Mouse (Mus musculus): ENCODE measurements around the gene Il17a. TPM values are rescaled to one million over a fixed set of nuclear protein-coding genes. Genes with fewer than 3 reads are reported as not detected.
A peak's percentile ranks its signal among the peaks of the same experiment; 100 is the strongest.

Gene Il17a
- polyA plus RNA-seq (2011; ENCODE audit: insufficient read length, low read depth, missing spikeins), result not detected in 2 replicates

DNA sequence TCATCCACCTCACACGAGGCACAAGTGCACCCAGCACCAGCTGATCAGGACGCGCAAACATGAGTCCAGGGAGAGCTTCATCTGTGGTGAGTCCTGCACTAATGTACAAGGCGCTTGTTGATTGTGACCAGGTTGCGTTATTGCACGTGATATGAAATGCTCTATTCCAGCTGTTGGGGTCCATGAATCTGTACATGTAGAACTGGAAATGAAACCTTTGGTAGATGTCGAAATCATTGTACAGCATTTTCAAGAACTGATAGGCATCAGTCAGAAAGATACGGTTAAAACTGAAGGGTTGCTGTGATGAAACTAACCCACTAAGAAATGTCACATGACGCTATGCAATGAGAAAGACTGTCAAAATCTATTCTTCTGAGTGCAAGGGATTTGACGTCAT lies at the start of gene Il17a:
Gene Il17a, plus strand, starts transcription at position 3 of the 400 bp plus-strand sequence.
- TF ChIP-seq CTCF (IDR thresholded peaks at IDR 0.05; ENCODE audit: borderline replicate concordance, insufficient read depth, low read length), result no peak
- no peak for TF ChIP-seq POLR2A (IDR thresholded peaks at IDR 0.05; ENCODE audit: low read depth, low read length)
- no peak within 1 kb of the TSS for H3K27ac ChIP-seq (ENCODE audit: insufficient read depth, low read length)
- H3K4me1 ChIP-seq (ENCODE audit: control insufficient read depth, insufficient read depth, low read length), result no peaks in the 10 kb centered on the region
- H3K4me3 ChIP-seq (ENCODE audit: insufficient read depth, low read length), result no peak within 1 kb of the TSS

DNA sequence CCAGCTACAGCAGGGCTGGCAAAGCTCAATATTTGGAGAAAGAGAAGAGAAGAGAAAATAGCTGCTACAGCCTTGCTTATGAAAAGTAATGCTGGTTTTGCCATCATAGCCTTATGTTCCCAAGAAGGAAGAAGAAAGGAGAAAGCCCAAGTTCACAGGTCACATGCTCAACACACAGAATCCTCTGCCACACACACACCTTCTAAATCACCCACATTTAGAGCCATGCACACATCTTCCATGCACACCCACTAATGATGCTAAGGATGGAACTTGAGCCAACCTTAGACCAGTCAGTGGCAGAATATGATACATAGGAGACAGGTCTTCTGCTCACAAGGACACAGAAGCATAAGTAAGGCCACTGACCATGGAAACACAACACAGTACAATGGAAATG lies 47.9 kb upstream of the Il17a start:
- no peak overlapping the region for H3K27ac ChIP-seq (ENCODE audit: insufficient read depth, low read length)
- TF ChIP-seq CTCF (IDR thresholded peaks at IDR 0.05; ENCODE audit: borderline replicate concordance, insufficient read depth, low read length) (no peak), POLR2A (IDR thresholded peaks at IDR 0.05; ENCODE audit: low read depth, low read length) (no peak)
- peaks cover 13% of the 10 kb centered on the region for H3K4me1 ChIP-seq (ENCODE audit: control insufficient read depth, insufficient read depth, low read length)
- no peak overlapping the region for H3K4me3 ChIP-seq (ENCODE audit: insufficient read depth, low read length)

DNA sequence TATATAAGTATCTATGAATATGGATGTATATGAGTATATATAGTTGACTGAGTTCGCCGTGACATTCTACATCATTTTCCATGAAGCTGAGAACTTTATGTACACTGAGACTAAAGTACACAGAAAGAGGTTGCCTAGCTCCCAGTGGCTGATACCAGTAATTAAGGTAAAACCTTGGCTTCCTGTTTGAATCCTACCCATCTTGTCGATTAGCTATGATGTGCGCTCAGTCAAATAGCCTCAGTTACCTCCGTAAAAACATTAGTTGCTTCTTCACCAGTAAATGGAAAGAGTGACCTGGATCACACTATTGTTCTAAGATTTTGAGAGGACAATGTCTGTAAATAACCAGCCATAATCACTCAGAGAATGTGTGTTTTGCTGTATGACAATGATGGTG lies 47.3 kb upstream of the Il17a start:
- peaks cover 13% of the 10 kb centered on the region for H3K4me1 ChIP-seq (ENCODE audit: control insufficient read depth, insufficient read depth, low read length)
- H3K4me3 ChIP-seq (ENCODE audit: insufficient read depth, low read length), result no peak overlapping the region
- no peak overlapping the region for H3K27ac ChIP-seq (ENCODE audit: insufficient read depth, low read length)
- TF ChIP-seq POLR2A (IDR thresholded peaks at IDR 0.05; ENCODE audit: low read depth, low read length) (no peak), CTCF (IDR thresholded peaks at IDR 0.05; ENCODE audit: borderline replicate concordance, insufficient read depth, low read length) (no peak)

DNA sequence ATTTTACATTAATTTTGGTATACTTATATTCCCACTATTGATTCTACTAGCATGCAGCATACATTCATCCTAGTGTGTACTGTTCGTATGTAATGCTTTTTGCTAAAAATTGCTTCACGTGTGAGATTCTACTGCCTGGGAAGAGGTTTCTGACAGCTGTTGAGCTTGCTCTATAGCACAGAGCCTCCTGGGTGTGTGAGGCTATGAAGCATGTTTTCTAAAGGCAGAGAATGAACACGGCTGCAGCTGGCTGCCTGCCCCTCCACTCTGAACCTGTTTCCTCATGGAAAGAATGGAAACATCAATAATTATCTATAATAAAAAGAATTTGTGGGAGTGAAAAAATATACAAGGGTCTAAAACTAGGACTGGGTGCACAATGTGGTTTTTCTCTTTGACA lies 46.9 kb upstream of the Il17a start:
- no peak for TF ChIP-seq CTCF (IDR thresholded peaks at IDR 0.05; ENCODE audit: borderline replicate concordance, insufficient read depth, low read length)
- no peak for TF ChIP-seq POLR2A (IDR thresholded peaks at IDR 0.05; ENCODE audit: low read depth, low read length)
- H3K27ac ChIP-seq (ENCODE audit: insufficient read depth, low read length), result no peak overlapping the region
- H3K4me3 ChIP-seq (ENCODE audit: insufficient read depth, low read length), result no peak overlapping the region
- peaks cover 9% of the 10 kb centered on the region for H3K4me1 ChIP-seq (ENCODE audit: control insufficient read depth, insufficient read depth, low read length)

DNA sequence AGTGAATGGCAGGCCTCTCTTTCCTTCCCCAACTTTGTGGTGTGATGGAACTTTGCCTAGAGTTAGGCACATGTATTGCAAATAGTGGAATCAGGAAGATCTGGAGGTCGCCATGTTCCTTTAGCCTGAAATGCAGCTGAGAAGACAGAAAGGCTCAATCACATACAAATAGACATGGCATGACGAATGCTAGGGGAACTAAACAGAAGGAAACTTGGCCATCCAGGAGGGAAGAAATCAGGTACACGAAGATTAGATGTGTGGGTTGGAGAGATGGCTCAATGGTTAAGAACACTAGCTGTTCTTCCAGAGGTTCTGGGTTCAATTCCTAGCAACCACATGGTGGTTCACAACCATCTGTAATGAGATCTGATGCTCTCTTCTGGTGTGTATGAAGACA lies 46.3 kb upstream of the Il17a start:
- peaks cover 5% of the 10 kb centered on the region; the same call in 1 of the 2 replicates for H3K4me1 ChIP-seq (ENCODE audit: control insufficient read depth, insufficient read depth, low read length)
- no peak overlapping the region for H3K4me3 ChIP-seq (ENCODE audit: insufficient read depth, low read length)
- no peak overlapping the region for H3K27ac ChIP-seq (ENCODE audit: insufficient read depth, low read length)
- TF ChIP-seq CTCF (IDR thresholded peaks at IDR 0.05; ENCODE audit: borderline replicate concordance, insufficient read depth, low read length) (no peak), POLR2A (IDR thresholded peaks at IDR 0.05; ENCODE audit: low read depth, low read length) (no peak)

DNA sequence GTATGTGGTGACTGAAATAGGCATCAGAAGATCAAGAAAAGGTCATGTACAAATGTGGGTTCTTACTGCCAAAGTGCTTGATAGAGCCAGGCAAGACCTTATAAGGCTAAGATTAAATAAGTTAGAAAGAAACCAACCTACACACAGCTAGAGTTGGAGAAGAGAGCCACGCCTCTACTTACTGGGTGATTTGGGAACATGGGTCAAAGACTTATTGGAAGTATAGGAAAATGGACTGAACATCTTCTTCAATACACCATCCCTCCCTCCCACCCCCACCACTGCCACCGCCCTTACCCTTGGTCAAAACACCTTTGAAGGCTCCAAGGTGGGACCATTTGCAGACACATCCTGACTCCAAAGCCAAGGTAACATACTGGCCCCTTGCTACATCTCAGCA lies 45.3 kb upstream of the Il17a start:
- Histone ChIP-seq H3K4me3 (ENCODE audit: insufficient read depth, low read length) (no peak overlapping the region), H3K27ac (ENCODE audit: insufficient read depth, low read length) (peak overlapping the region; percentile 49), H3K4me1 (ENCODE audit: control insufficient read depth, insufficient read depth, low read length) (peaks cover 2% of the 10 kb centered on the region; the same call in 1 of the 2 replicates)
- no peak for TF ChIP-seq CTCF (IDR thresholded peaks at IDR 0.05; ENCODE audit: borderline replicate concordance, insufficient read depth, low read length)
- TF ChIP-seq POLR2A (IDR thresholded peaks at IDR 0.05; ENCODE audit: low read depth, low read length), result no peak

DNA sequence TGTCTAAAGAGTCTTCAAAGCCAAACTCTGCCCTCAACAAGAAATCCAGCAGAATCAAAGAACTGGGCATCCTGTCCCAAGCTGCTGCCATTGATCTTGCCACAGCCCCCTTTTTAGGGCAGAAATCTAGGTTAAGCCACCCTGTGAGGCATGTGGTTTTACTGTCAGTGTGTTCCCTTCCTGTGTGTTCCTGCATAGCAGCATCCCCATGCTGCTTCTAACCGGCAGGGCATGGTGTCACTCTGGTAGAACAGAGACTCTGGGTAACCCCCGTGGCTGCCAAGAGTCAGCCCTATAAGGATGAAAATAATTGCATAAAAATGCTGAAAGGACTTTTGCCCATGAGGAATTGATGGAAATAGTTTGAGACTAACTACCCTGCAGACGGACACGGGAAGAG lies 44.8 kb upstream of the Il17a start:
- Histone ChIP-seq H3K4me1 (ENCODE audit: control insufficient read depth, insufficient read depth, low read length) (peaks cover 2% of the 10 kb centered on the region; the same call in 1 of the 2 replicates), H3K27ac (ENCODE audit: insufficient read depth, low read length) (peak overlapping the region; percentile 92), H3K4me3 (ENCODE audit: insufficient read depth, low read length) (no peak overlapping the region)
- no peak for TF ChIP-seq CTCF (IDR thresholded peaks at IDR 0.05; ENCODE audit: borderline replicate concordance, insufficient read depth, low read length)
- TF ChIP-seq POLR2A (IDR thresholded peaks at IDR 0.05; ENCODE audit: low read depth, low read length), result no peak

DNA sequence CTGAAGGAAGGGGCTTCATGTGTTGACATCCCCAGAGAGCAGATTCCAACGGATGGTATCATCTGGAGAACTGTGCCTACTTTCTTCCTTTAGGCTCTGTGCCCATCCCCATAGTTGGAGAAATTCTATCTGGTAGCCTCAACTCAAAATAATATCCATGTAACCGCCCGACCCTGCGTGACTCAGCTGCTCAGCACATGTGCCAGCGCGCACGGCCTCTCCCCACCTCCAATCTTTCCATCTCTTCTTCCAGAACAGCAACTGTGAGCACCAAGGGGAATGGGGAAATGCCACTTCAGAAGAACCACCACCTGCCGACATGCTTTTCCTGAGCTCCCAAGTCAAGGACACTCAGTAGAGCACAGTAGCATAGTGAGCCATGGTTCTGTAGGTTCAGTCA lies 39.4 kb upstream of the Il17a start:
- Histone ChIP-seq H3K4me1 (ENCODE audit: control insufficient read depth, insufficient read depth, low read length) (no peaks in the 10 kb centered on the region; the same call in 1 of the 2 replicates), H3K27ac (ENCODE audit: insufficient read depth, low read length) (no peak overlapping the region), H3K4me3 (ENCODE audit: insufficient read depth, low read length) (no peak overlapping the region)
- TF ChIP-seq POLR2A (IDR thresholded peaks at IDR 0.05; ENCODE audit: low read depth, low read length), result no peak
- TF ChIP-seq CTCF (IDR thresholded peaks at IDR 0.05; ENCODE audit: borderline replicate concordance, insufficient read depth, low read length), result no peak

DNA sequence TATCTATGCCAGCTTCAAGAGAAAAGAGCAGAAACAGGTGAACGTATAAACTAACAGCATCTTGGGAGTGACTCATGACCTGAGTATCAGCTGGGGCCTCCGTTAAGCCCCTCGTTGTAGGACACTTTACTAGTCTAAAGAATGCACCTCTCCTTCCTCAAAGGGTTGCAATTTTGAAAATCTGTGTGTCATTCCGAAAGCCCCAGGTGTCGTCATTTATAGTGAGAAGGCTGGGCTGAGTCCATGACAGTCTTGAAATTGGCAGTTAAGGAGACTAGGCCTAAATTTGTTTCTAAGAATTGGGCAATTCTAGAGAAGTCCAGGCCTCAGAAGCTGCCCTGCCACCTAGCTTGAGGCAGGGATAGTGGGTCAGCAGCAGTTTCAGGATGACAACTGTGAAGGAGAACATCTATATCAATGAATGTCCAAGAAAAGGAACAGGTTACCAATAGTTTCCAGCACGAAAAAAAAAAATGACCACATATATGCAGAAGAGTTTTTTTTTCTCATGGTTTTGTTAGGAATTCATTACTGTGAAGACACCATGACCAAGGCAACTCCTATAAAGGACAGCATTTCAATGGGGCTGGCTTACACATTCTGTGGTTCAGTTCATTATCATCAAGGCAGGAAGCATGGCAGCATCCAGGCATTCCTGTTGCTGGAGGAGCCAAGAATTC lies 36.9 kb upstream of the Il17a start:
- Histone ChIP-seq H3K4me3 (ENCODE audit: insufficient read depth, low read length) (no peak overlapping the region), H3K27ac (ENCODE audit: insufficient read depth, low read length) (no peak overlapping the region), H3K4me1 (ENCODE audit: control insufficient read depth, insufficient read depth, low read length) (no peaks in the 10 kb centered on the region)
- TF ChIP-seq CTCF (IDR thresholded peaks at IDR 0.05; ENCODE audit: borderline replicate concordance, insufficient read depth, low read length) (no peak), POLR2A (IDR thresholded peaks at IDR 0.05; ENCODE audit: low read depth, low read length) (no peak)

DNA sequence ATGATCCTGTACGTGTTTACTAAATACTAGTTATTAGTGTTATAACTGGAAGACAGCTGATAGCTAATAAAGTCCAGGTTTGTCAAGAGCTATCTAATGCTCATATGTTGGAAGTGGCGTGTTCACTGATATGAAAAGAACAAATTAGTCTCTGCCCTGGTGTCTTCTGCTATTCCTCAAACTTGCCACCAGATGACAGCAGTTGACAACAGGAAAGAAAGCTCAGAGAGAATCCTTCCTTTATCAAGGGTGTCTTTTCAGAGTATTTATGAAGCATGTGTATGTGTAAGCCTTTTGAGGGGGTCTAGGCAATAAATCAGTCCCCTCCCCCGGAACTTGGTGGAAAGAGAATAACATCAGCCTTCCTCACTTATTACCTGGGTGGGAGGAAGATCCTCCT lies 30.7 kb upstream of the Il17a start:
- H3K4me3 ChIP-seq (ENCODE audit: insufficient read depth, low read length), result no peak overlapping the region
- no peak for TF ChIP-seq CTCF (IDR thresholded peaks at IDR 0.05; ENCODE audit: borderline replicate concordance, insufficient read depth, low read length)
- TF ChIP-seq POLR2A (IDR thresholded peaks at IDR 0.05; ENCODE audit: low read depth, low read length), result no peak
- no peak overlapping the region for H3K27ac ChIP-seq (ENCODE audit: insufficient read depth, low read length)
- no peaks in the 10 kb centered on the region for H3K4me1 ChIP-seq (ENCODE audit: control insufficient read depth, insufficient read depth, low read length)
